Mouse (Mus musculus): ENCODE measurements at regions not wholly inside any gene's neighbourhood (a gene's known extent, or its start where the extent isn't known, plus 50 kb on each side); places are given as distances from the start of the nearest gene placed in this dataset.

DNA sequence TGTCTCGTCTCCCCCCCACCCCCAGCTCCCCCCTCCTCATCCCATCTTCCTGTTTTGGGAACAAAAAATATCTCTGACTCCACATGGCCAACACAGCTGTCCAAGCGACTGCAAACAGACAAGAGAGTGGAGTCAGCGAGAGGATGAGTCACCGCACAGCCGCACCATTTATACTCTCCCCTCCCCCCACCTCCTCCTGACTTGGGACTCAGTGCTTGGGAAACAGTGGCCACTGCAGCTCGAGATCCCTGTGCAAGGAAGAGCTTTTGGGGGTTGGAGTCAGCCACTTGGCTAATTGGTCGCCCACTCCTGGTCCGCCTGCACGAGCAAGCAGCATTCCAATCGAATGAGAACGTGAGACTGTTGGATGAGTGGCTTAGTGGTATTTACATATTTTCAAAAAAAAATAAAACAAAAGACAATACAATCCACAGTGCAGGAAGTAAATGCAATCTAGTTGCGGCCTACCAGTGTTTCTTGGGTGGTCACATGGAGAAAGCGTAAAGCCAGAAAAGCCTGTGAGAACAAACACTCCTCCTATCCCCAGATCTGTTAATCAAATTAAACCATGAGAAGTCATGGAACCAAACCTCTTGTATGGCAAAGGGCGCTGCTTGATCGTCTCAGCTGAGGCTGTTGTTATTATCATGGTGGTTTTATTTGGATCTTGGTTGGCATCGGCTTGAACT, 213.7 kb downstream of the Rnf144b start:
- no peaks in the 10 kb centered on the region; the same call in 1 of the 2 replicates for H3K4me1 ChIP-seq (ENCODE audit: insufficient read depth)
- H3K4me2 ChIP-seq, result peak overlapping the region; percentile 29; the same call in 1 of the 2 replicates
- 38% methylated on average over 16 of the region's 16 CpGs for WGBS
- no peak overlapping the region for H3K4me3 ChIP-seq (ENCODE audit: low read depth, low read length)
- H3K9ac ChIP-seq, result no peak overlapping the region
- TF ChIP-seq CTCF (IDR thresholded peaks at IDR 0.05; ENCODE audit: low read depth), result no peak
- H3K27ac ChIP-seq (ENCODE audit: low read depth), result no peak overlapping the region
- no peaks in the 10 kb centered on the region for H3K27me3 ChIP-seq (ENCODE audit: insufficient read depth, low read length)
- no peaks in the 10 kb centered on the region for H3K9me3 ChIP-seq (ENCODE audit: low read depth, low read length)
- DNase-seq (peak; percentile 51), ATAC-seq (ENCODE audit: insufficient read depth) (no peak; the same call in 1 of the 2 replicates)
- H3K36me3 ChIP-seq (ENCODE audit: insufficient read depth), result no peaks in the 10 kb centered on the region

DNA sequence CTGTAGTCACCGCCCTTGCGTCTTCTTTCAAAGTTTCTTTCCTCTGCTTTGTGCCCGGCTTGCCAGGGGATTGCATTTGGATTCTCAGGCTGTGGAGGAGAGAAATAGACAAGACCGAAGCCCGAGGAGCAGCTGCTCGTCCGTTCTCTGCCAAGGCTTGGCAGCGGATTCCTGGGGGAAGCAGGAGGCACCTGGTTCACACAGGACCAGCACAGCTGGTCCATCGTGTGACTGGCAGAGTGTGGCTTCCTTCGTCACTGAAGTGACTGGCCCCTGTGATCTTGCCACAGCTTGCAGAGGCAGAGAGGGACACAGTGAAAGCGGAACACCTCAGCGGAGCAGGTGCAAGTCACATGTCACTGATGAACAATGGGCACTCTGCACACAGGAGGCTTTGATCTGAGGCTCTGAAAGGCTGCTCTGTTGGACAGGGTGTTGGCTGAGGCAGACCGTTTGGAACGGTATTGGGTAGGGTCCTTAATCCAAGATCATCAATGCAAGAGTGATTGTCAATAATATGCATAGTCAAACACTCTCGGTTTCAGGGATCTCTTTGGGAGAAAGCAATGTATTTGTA, 214.5 kb downstream of the Rnf144b start:
- no peak for ATAC-seq (ENCODE audit: insufficient read depth)
- 74% methylated on average over 15 of the region's 15 CpGs for WGBS
- H3K4me3 ChIP-seq (ENCODE audit: low read depth, low read length), result no peak overlapping the region
- TF ChIP-seq CTCF (IDR thresholded peaks at IDR 0.05; ENCODE audit: low read depth), result no peak
- no peaks in the 10 kb centered on the region for H3K27me3 ChIP-seq (ENCODE audit: insufficient read depth, low read length)
- no peaks in the 10 kb centered on the region for H3K9me3 ChIP-seq (ENCODE audit: low read depth, low read length)
- no peak overlapping the region for H3K9ac ChIP-seq
- H3K27ac ChIP-seq (ENCODE audit: low read depth), result no peak overlapping the region
- H3K4me2 ChIP-seq, result no peak overlapping the region
- H3K4me1 ChIP-seq (ENCODE audit: insufficient read depth), result no peaks in the 10 kb centered on the region; the same call in 1 of the 2 replicates
- no peak for DNase-seq
- no peaks in the 10 kb centered on the region for H3K36me3 ChIP-seq (ENCODE audit: insufficient read depth)

- Histone ChIP-seq H3K27me3 (ENCODE audit: insufficient read depth, low read length) (no peaks in the 10 kb centered on the region), H3K4me3 (ENCODE audit: low read depth, low read length) (no peak overlapping the region), H3K9ac (no peak overlapping the region), H3K4me1 (ENCODE audit: insufficient read depth) (no peaks in the 10 kb centered on the region; the same call in 1 of the 2 replicates), H3K9me3 (ENCODE audit: low read depth, low read length) (no peaks in the 10 kb centered on the region), H3K27ac (ENCODE audit: low read depth) (no peak overlapping the region), H3K4me2 (no peak overlapping the region), H3K36me3 (ENCODE audit: insufficient read depth) (no peaks in the 10 kb centered on the region)
- DNase-seq, result no peak
- ATAC-seq (ENCODE audit: insufficient read depth), result no peak
- WGBS, result 72% methylated on average over 5 of the region's 5 CpGs
- no peak for TF ChIP-seq CTCF (IDR thresholded peaks at IDR 0.05; ENCODE audit: low read depth)
Measured at GRCm38 (mm10) chr13:47339411-47339810, 217.0 kb downstream of the Rnf144b start.

DNA sequence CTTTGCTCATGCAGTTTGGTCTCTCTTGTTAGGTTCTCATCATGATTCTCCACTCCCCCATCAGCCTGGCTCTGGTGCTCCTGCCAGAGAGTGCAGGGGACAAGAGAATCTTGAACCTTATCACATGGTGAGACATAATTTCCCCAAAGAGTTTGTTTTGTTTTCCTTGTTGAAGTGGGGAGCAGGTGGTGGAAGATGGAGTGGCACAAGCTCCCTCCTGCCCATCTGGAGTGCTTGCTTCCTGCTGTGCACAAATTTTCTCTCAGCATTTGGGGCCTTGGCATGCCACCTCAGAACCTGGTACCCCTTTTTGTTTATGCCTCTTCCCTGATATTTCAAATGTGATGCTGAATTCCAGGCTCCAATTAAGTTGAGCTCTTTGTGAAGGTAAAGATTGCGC, 219.9 kb downstream of the Rnf144b start:
- Histone ChIP-seq H3K36me3 (ENCODE audit: insufficient read depth) (no peaks in the 10 kb centered on the region), H3K27ac (ENCODE audit: low read depth) (no peak overlapping the region), H3K4me1 (ENCODE audit: insufficient read depth) (no peaks in the 10 kb centered on the region), H3K4me2 (no peak overlapping the region), H3K4me3 (ENCODE audit: low read depth, low read length) (no peak overlapping the region), H3K27me3 (ENCODE audit: insufficient read depth, low read length) (no peaks in the 10 kb centered on the region), H3K9ac (no peak overlapping the region), H3K9me3 (ENCODE audit: low read depth, low read length) (no peaks in the 10 kb centered on the region)
- no peak for ATAC-seq (ENCODE audit: insufficient read depth)
- WGBS, result 92% methylated on average over 1 of the region's 1 CpGs
- no peak for TF ChIP-seq CTCF (IDR thresholded peaks at IDR 0.05; ENCODE audit: low read depth)
- DNase-seq, result no peak

DNA sequence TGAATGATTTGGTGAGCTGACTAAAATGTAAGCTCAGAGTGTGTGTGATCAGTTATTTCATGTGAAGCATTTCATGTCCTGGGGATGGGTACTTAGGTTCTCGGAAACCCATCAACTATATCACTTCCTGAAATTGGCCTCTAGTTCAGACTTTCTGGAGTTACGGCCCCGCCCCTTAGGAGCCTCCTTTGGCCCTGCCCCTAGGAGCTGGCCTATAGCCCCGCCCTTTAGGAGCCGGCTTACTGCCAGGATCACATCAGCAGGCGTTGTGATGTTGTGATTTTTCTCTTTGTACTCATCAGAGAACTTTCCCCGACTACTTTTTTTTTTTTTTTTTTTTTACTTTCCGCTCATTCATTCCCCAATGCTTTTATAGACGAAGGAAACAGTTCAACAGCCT, 223.1 kb downstream of the Rnf144b start:
- no peak for TF ChIP-seq CTCF (IDR thresholded peaks at IDR 0.05; ENCODE audit: low read depth)
- no peak overlapping the region for H3K9ac ChIP-seq
- DNase-seq (peak; percentile 79), ATAC-seq (ENCODE audit: insufficient read depth) (no peak)
- H3K27ac ChIP-seq (ENCODE audit: low read depth), result no peak overlapping the region
- no peaks in the 10 kb centered on the region for H3K36me3 ChIP-seq (ENCODE audit: insufficient read depth)
- no peaks in the 10 kb centered on the region for H3K4me1 ChIP-seq (ENCODE audit: insufficient read depth)
- no peak overlapping the region for H3K4me2 ChIP-seq
- no peaks in the 10 kb centered on the region for H3K27me3 ChIP-seq (ENCODE audit: insufficient read depth, low read length)
- H3K4me3 ChIP-seq (ENCODE audit: low read depth, low read length), result no peak overlapping the region
- H3K9me3 ChIP-seq (ENCODE audit: low read depth, low read length), result no peaks in the 10 kb centered on the region
- WGBS, result 34% methylated on average over 9 of the region's 9 CpGs

- no peaks in the 10 kb centered on the region for H3K9me3 ChIP-seq (ENCODE audit: low read depth, low read length)
- 62% methylated on average over 6 of the region's 6 CpGs for WGBS
- ATAC-seq (ENCODE audit: insufficient read depth), result no peak
- no peak for DNase-seq
- TF ChIP-seq CTCF (IDR thresholded peaks at IDR 0.05; ENCODE audit: low read depth), result no peak
- no peak overlapping the region for H3K9ac ChIP-seq
- H3K4me3 ChIP-seq (ENCODE audit: low read depth, low read length), result no peak overlapping the region
- H3K27ac ChIP-seq (ENCODE audit: low read depth), result no peak overlapping the region
- H3K36me3 ChIP-seq (ENCODE audit: insufficient read depth), result no peaks in the 10 kb centered on the region
- H3K27me3 ChIP-seq (ENCODE audit: insufficient read depth, low read length), result no peaks in the 10 kb centered on the region
- no peak overlapping the region for H3K4me2 ChIP-seq
- H3K4me1 ChIP-seq (ENCODE audit: insufficient read depth), result no peaks in the 10 kb centered on the region
Measured at GRCm38 (mm10) chr13:47347835-47348234, 225.4 kb downstream of the Rnf144b start.

DNA sequence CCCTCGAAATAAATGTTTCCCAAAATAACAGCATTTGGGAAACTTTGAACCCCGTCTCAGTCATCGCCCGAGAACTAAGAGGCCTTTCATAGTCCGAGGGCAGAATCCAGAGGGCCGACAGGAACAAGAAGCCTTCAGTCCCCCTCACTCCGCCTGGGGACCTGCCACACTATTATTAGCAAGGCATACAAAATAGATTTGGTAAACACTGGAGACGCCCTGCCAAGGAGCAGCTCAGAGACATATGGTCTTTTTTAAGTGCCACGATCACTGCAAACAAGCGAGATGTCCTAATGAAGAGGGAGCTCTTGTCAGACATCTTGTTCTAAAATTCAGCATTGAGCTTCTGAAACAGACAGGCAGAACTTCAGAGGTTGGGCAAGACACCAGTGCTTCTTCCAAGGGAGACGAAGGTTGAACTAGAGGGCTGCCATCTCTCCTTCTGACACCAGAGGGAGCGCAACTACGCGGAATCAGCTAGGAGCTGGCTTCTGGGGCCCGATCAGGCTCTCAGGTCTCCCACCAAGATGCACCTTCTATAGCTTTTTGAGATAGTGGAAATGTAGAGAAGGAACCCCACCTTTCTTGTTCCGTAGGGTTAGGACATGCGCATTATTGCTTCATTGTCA, 226.2 kb downstream of the Rnf144b start:
- Histone ChIP-seq H3K9ac (no peak overlapping the region), H3K36me3 (ENCODE audit: insufficient read depth) (no peaks in the 10 kb centered on the region), H3K27me3 (ENCODE audit: insufficient read depth, low read length) (no peaks in the 10 kb centered on the region), H3K4me1 (ENCODE audit: insufficient read depth) (no peaks in the 10 kb centered on the region), H3K9me3 (ENCODE audit: low read depth, low read length) (no peaks in the 10 kb centered on the region), H3K4me2 (no peak overlapping the region), H3K4me3 (ENCODE audit: low read depth, low read length) (no peak overlapping the region), H3K27ac (ENCODE audit: low read depth) (no peak overlapping the region)
- TF ChIP-seq CTCF (IDR thresholded peaks at IDR 0.05; ENCODE audit: low read depth), result peak; percentile 91
- DNase-seq (peak; percentile 93), ATAC-seq (ENCODE audit: insufficient read depth) (peak; percentile 66; the same call in 1 of the 2 replicates)
- 32% methylated on average over 17 of the region's 17 CpGs for WGBS

Measured in lung, embryonic 14.5 days (tissue).